Mouse (Mus musculus): ENCODE measurements at regions not wholly inside any gene's neighbourhood (a gene's known extent, or its start where the extent isn't known, plus 50 kb on each side); places are given as distances from the start of the nearest gene placed in this dataset.

- TF ChIP-seq POLR2A (IDR thresholded peaks at IDR 0.05; ENCODE audit: low read depth, low read length) (no peak), CTCF (IDR thresholded peaks at IDR 0.05; ENCODE audit: extremely low read depth, insufficient read depth, insufficient read length, insufficient replicate concordance) (no peak)
These were observed 524.1 kb upstream of the Dsel start for GRCm38 (mm10) chr1:112388807-112389206.
